Mouse (Mus musculus): ENCODE measurements at regions not wholly inside any gene's neighbourhood (a gene's known extent, or its start where the extent isn't known, plus 50 kb on each side); places are given as distances from the start of the nearest gene placed in this dataset.

DNA sequence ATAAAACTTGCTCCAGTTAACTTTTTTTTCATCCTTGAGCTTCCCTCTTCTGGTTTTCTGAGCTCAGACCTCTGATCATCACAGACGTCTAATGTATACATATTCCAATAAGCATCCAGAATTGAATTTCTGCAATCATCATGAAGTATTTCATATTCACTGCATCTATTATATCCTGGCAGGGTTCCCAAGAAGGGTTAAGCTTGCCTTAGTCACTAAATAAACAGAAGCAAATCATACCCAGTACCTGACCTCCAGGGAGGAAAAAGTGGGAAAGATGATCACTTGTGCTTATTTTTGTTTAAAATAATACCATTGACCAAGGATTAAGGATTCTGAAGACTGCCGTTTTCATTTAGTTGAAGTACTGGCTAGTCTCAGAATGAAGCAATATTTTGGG is 102.4 kb downstream of the Gm12728 start:
- Histone ChIP-seq H3K9me3 (no peaks in the 10 kb centered on the region), H3K27ac (no peak overlapping the region), H3K4me2 (no peak overlapping the region), H3K4me1 (no peaks in the 10 kb centered on the region), H3K36me3 (no peaks in the 10 kb centered on the region), H3K9ac (no peak overlapping the region), H3K4me3 (no peak overlapping the region), H3K27me3 (no peaks in the 10 kb centered on the region)
- ATAC-seq (ENCODE audit: borderline replicate concordance, extremely low read depth, low FRiP score, low TSS enrichment) = no peak; the same call in 1 of the 2 replicates
- 27% methylated on average over 2 of the region's 2 CpGs for WGBS

DNA sequence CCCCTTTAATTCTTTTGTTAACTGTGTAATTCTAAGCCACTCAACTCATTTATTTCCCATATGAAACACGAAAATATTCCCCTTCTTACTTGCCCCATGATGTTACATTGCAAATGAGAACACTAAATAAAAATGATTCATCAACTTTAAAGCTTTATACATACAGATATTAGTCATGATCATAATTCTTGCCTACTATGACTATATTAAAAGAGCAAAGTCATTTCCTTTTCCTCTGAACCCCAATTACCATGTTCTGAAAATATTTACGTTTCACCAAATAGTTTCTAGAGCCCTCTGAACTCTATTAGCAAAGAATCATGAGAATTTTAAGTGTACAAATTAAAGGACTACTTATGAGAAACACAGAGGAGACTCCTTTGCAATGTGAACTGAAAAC is 105.4 kb downstream of the Gm12728 start:
- Histone ChIP-seq H3K9me3 (no peaks in the 10 kb centered on the region), H3K9ac (no peak overlapping the region), H3K27me3 (no peaks in the 10 kb centered on the region), H3K36me3 (no peaks in the 10 kb centered on the region), H3K27ac (no peak overlapping the region), H3K4me1 (no peaks in the 10 kb centered on the region), H3K4me3 (no peak overlapping the region), H3K4me2 (no peak overlapping the region)
- WGBS = 41% methylated on average over 2 of the region's 2 CpGs
- no peak for ATAC-seq (ENCODE audit: borderline replicate concordance, extremely low read depth, low FRiP score, low TSS enrichment)

DNA sequence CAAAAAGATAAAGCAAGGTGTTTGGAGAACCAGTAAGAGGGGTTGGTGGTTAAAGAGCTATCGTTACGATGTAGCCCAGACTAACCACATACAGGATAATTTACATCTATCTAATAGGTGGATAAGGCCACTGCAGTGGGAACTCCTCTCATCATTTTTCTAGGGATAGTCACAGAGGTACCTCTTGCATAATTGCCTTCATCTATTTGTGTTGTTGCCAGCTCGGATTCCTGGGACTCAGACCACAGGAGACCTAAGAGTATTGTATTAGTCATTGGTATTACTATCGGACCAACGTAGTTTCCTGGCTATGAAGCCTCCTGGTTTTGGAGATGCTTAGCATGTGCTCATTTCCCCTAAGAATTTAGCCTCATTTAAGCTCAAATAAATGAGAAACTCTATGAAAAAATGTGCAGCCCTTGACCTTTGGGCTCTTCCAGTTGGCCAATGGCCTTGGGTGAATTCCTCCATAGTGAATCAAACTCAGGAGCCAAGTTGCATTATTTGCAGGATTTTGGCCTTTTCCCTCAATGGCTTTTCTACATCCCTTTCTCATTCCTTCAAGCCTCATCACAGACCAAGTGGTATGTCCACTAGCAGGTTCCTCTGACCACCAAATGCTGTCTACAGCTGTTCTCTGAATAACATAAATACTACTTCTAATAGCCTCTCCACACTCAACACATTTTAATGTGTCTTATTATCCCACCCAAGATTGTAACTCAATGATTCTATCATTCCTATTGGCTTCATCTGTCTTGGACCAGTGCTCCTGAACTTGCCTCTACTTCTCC is 108.6 kb downstream of the Gm12728 start:
- no peak for ATAC-seq (ENCODE audit: borderline replicate concordance, extremely low read depth, low FRiP score, low TSS enrichment)
- no peaks in the 10 kb centered on the region for H3K4me1 ChIP-seq
- no peak overlapping the region for H3K9ac ChIP-seq
- 91% methylated on average over 5 of the region's 5 CpGs for WGBS
- no peak overlapping the region for H3K4me2 ChIP-seq
- no peak overlapping the region for H3K27ac ChIP-seq
- no peaks in the 10 kb centered on the region for H3K27me3 ChIP-seq
- no peaks in the 10 kb centered on the region for H3K9me3 ChIP-seq
- H3K4me3 ChIP-seq = no peak overlapping the region
- no peaks in the 10 kb centered on the region for H3K36me3 ChIP-seq

DNA sequence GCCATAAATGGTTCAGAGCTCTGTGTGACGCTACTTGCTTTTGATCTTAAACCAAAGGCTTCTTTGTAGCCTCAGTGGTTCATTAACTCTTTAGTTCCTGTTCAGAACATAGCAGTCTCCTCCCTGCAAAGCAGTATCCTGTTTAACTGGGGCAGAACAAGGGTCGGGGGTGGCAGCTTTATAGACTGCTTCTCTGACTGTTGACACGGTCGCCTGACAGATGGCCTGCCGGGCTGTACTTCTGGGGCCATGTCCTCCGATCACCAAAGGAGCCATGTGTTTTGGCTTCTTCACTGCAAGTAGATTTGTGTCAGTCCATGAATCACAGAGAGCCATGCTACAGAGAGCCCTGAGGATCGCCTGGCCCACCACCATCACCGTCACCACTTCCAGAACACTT is 115.2 kb downstream of the Gm12728 start:
- no peaks in the 10 kb centered on the region for H3K9me3 ChIP-seq
- H3K4me1 ChIP-seq = peaks cover 9% of the 10 kb centered on the region; the same call in 1 of the 2 replicates
- no peak overlapping the region for H3K4me3 ChIP-seq
- H3K9ac ChIP-seq = no peak overlapping the region
- no peak overlapping the region for H3K4me2 ChIP-seq
- no peaks in the 10 kb centered on the region for H3K36me3 ChIP-seq
- ATAC-seq (ENCODE audit: borderline replicate concordance, extremely low read depth, low FRiP score, low TSS enrichment) = no peak
- H3K27me3 ChIP-seq = no peaks in the 10 kb centered on the region
- no peak overlapping the region for H3K27ac ChIP-seq
- 31% methylated on average over 8 of the region's 8 CpGs for WGBS

DNA sequence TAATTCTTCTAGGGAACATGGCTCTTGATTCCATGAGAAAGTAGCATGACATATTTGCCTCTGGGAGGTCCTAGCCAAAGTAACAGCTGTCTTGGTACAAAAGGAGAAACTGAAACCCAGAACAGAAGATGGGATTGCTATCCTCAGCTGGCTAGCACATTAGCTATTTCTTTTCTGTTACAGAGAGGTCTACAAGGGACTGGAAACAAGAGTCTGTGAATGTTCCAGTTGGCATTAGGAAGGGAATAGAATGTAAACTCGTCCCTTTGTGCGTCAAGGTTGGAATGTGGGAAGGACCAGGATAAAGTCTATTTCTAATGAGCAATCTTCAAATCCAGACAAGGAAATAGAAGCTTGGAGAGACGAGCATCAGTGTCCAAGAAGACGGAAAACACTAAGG is 116.7 kb downstream of the Gm12728 start:
- 85% methylated on average over 4 of the region's 4 CpGs for WGBS
- no peak for ATAC-seq (ENCODE audit: borderline replicate concordance, extremely low read depth, low FRiP score, low TSS enrichment)
- peaks cover 16% of the 10 kb centered on the region; the same call in 1 of the 2 replicates for H3K4me1 ChIP-seq

DNA sequence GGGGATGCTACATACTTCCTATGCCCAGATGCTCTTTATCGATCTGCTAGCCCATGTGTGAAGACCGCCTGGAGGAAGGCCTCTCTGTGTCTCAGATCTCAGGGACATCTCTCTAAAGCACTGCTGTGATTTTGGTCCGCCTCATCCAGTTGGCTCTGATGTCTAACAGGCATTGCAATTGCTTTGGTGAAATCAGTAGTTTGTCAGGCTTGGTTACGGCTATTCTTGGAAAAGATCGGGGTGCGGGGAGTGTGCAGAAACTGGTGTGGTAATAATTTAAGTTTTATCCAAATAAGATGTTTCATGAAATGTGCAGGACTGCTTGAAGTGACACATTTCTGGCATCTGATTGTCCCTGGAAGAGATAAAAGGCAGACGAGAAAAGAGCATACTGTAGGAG is 117.9 kb downstream of the Gm12728 start:
- Histone ChIP-seq H3K36me3 (no peaks in the 10 kb centered on the region), H3K9me3 (no peaks in the 10 kb centered on the region), H3K4me1 (peaks cover 28% of the 10 kb centered on the region), H3K27ac (no peak overlapping the region), H3K27me3 (no peaks in the 10 kb centered on the region), H3K4me3 (no peak overlapping the region), H3K4me2 (no peak overlapping the region), H3K9ac (no peak overlapping the region)
- ATAC-seq (ENCODE audit: borderline replicate concordance, extremely low read depth, low FRiP score, low TSS enrichment) = no peak
- WGBS = 55% methylated on average over 7 of the region's 7 CpGs

More for the DNA sequence above, 116.7 kb downstream of the Gm12728 start:
- Histone ChIP-seq H3K27ac (no peak overlapping the region), H3K4me2 (no peak overlapping the region), H3K9me3 (no peaks in the 10 kb centered on the region), H3K9ac (no peak overlapping the region), H3K27me3 (no peaks in the 10 kb centered on the region), H3K36me3 (no peaks in the 10 kb centered on the region), H3K4me3 (no peak overlapping the region)

DNA sequence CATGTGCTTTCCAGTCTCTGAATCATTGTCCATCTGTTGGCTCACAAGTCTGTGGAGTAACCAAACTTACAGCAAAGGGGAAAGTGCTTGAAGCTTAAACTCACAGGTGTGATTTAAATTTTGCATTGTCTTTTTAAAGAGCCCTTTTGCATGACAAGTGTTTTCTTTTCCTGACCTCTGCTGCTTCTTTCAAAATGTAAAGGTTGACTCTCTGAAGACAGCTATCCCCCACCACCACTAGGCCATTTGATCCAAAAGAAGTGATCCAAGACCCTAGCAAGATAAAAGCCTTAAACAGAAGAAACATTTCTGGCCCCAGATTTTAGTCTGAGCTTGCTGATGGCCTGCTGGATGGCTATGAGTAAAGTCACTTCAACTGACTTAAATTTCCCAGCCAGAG is 118.6 kb downstream of the Gm12728 start:
- no peak overlapping the region for H3K9ac ChIP-seq
- ATAC-seq (ENCODE audit: borderline replicate concordance, extremely low read depth, low FRiP score, low TSS enrichment) = no peak
- H3K36me3 ChIP-seq = no peaks in the 10 kb centered on the region
- no peak overlapping the region for H3K4me2 ChIP-seq
- no peak overlapping the region for H3K4me3 ChIP-seq
- H3K27me3 ChIP-seq = no peaks in the 10 kb centered on the region
- peaks cover 28% of the 10 kb centered on the region for H3K4me1 ChIP-seq
- no peaks in the 10 kb centered on the region for H3K9me3 ChIP-seq
- H3K27ac ChIP-seq = no peak overlapping the region

DNA sequence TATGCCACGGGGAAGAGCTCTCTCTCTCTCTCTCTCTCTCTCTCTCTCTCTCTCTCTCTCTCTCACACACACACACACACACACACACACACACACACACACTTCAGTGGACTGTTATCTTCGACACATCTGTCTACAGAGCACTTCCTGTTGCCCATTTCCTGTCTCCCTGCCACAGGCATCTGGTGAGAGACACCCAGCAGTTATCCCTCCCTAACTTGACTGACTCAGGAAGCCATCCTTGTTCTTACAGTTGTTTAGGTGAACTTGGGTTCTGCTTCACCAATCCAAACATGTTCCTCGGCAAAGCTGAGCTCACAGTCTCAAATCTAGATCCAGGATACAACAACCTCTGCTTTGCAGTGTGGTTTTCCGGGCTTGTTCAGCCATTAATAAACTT is 119.6 kb downstream of the Gm12728 start:
- no peaks in the 10 kb centered on the region for H3K36me3 ChIP-seq
- ATAC-seq (ENCODE audit: borderline replicate concordance, extremely low read depth, low FRiP score, low TSS enrichment) = no peak
- H3K9ac ChIP-seq = no peak overlapping the region
- no peaks in the 10 kb centered on the region for H3K9me3 ChIP-seq
- no peaks in the 10 kb centered on the region for H3K27me3 ChIP-seq
- peaks cover 28% of the 10 kb centered on the region for H3K4me1 ChIP-seq
- peak overlapping the region; percentile 0; the same call in 1 of the 2 replicates for H3K27ac ChIP-seq
- WGBS = 41% methylated on average over 4 of the region's 4 CpGs
- H3K4me3 ChIP-seq = no peak overlapping the region
- H3K4me2 ChIP-seq = no peak overlapping the region

DNA sequence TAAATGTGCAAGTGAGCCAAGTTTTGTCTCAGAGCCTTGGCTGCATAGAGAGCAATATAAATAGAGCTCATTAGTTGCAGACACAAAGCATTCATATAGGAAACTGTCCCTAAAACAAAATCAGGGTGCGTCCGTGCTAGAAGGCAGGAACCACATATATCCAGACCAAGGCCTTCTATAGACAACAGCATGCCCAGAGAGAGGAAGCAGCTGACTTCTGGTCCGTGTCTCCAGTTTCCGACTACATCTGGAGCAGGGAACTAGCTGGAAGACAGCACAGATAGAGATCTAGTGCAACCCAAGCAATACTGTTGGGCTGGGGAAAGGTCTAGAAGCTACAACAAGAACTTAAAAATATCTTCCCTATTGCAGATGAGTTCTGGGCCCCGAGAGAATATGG is 121.0 kb downstream of the Gm12728 start:
- Histone ChIP-seq H3K4me1 (peaks cover 28% of the 10 kb centered on the region), H3K9ac (no peak overlapping the region), H3K9me3 (no peaks in the 10 kb centered on the region), H3K27me3 (no peaks in the 10 kb centered on the region), H3K4me2 (no peak overlapping the region), H3K36me3 (no peaks in the 10 kb centered on the region), H3K4me3 (no peak overlapping the region), H3K27ac (peak overlapping the region; percentile 39; the same call in 1 of the 2 replicates)
- 52% methylated on average over 5 of the region's 5 CpGs for WGBS
- peak; percentile 40; the same call in 1 of the 2 replicates for ATAC-seq (ENCODE audit: borderline replicate concordance, extremely low read depth, low FRiP score, low TSS enrichment)

DNA sequence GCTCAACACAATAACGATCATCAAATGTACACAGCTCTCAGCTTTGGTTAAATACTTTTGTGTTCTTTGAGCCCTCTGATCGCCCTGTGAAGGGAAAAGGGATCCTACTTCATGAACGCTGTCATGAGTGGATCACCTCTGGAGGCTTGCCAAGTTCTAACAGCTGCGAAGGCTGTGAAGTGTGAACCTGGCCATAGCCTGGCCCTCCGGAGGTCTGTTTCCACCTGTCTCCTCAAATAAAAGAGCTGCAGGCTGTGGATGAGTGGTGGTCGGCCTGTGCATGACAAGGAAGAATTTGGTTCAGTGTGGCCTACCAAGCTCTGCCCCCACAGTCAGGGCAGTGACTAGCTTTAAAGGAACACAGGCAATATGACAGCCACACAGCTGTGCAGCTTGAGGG is 122.0 kb downstream of the Gm12728 start:
- Histone ChIP-seq H3K4me3 (no peak overlapping the region), H3K4me2 (no peak overlapping the region)
- WGBS = 38% methylated on average over 6 of the region's 6 CpGs

DNA sequence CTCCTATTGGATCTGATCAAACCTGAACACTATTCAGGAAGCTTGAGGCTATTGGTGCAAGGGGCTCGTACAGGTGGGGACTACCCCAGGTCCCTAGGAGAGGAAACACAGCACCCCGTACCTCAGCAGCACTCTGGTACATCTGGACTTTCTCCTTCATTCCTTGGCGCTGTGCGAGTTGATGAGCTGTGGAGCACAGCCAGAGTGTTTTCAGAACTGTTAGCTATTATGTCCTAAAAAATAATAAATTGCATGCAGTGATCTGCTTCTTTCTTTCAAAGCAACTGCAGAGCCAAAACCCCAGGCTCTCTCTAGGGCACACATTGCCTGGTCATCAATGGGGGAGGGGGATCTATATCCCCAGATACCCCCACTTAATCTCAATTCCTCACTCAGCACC is 122.6 kb downstream of the Gm12728 start:
- Histone ChIP-seq H3K4me2 (no peak overlapping the region), H3K4me3 (no peak overlapping the region), H3K9me3 (no peaks in the 10 kb centered on the region), H3K4me1 (peaks cover 34% of the 10 kb centered on the region), H3K27me3 (no peaks in the 10 kb centered on the region), H3K27ac (peak overlapping the region; percentile 29; the same call in 1 of the 2 replicates), H3K9ac (no peak overlapping the region), H3K36me3 (no peaks in the 10 kb centered on the region)
- WGBS = 38% methylated on average over 4 of the region's 4 CpGs
- peak; percentile 34; the same call in 1 of the 2 replicates for ATAC-seq (ENCODE audit: borderline replicate concordance, extremely low read depth, low FRiP score, low TSS enrichment)

More for the DNA sequence above, 122.0 kb downstream of the Gm12728 start:
- Histone ChIP-seq H3K36me3 (no peaks in the 10 kb centered on the region), H3K27me3 (no peaks in the 10 kb centered on the region), H3K4me1 (peaks cover 33% of the 10 kb centered on the region), H3K27ac (no peak overlapping the region), H3K9ac (no peak overlapping the region), H3K9me3 (no peaks in the 10 kb centered on the region)
- 0 out of 2 replicates have a peak, but pooled peaks have one; percentile 1 for ATAC-seq (ENCODE audit: borderline replicate concordance, extremely low read depth, low FRiP score, low TSS enrichment)

DNA sequence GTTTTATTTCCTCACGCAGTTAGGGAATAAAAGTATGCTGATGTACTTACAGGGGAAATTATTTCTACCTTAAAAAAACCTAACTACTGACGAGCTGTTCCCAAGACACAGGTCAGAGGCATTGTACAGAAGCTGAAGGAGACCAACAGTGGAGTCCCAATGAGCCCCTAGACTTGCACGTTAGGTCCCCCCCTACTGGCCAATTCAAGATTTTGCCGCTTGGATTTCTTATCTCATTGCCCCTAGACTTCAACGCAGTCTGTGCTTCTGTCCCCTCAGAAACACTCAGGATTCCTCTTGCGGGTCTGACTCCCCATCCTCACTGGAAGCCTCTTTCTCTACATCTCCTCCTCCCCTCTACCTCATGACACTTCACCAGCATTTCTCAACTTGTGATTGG is 125.3 kb downstream of the Gm12728 start:
- Histone ChIP-seq H3K27ac (no peak overlapping the region), H3K36me3 (no peaks in the 10 kb centered on the region), H3K9me3 (no peaks in the 10 kb centered on the region), H3K9ac (no peak overlapping the region), H3K27me3 (no peaks in the 10 kb centered on the region), H3K4me1 (peaks cover 25% of the 10 kb centered on the region), H3K4me3 (no peak overlapping the region), H3K4me2 (no peak overlapping the region)
- no peak for ATAC-seq (ENCODE audit: borderline replicate concordance, extremely low read depth, low FRiP score, low TSS enrichment)
- 52% methylated on average over 6 of the region's 6 CpGs for WGBS

Data from lung, embryonic 15.5 days (tissue).